Mouse (Mus musculus) layer of hippocampus, adult 9-11 months (tissue): ENCODE data around the gene Gm42906.
A peak's percentile ranks its signal among the peaks of the same experiment; 100 is the strongest.

Experiments used
- DNase-seq: peaks from one replicate; pipeline ENCODE4 v3.0.0; 2022

Gene Gm42906

DNA sequence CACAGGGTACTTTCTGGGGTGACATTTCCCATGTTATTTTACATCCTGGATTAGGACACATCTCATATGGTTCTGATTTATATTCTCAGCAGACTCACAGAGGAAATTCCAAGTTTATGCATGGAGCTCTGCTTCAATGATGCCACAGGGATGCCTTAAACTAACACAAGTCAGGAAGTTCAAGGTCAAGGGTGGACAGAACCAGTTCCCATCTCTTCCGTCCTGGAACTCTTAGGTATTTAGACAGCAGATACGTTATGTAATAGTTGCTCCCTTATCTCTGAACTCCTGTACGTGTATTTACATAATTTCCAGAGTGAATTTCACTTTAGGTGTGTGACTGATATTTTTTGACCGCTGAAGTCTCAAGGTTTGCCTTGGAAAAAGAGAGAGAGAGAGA is 324.7 kb downstream of the Gm42906 start:
- no peak for DNase-seq

DNA sequence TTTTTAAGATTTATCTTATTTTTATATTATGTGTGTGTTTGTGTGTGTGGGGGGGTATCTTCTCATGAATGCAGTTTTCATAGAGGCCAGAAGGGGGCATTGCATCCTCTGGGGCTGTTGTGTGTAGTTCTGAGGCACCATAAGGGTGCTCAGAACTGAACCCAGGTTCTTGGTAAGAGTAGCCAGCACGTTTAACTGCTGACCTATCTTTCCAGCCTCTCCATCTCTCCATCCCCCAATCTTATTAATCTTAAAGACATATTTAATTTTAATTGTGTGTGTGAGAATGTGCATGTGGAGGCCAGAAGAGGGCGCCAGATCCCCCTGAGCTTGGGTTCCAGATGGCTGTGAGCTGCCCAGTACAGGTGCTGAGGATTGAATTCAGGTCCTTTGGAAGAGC is 325.7 kb downstream of the Gm42906 start:
- DNase-seq = no peak

DNA sequence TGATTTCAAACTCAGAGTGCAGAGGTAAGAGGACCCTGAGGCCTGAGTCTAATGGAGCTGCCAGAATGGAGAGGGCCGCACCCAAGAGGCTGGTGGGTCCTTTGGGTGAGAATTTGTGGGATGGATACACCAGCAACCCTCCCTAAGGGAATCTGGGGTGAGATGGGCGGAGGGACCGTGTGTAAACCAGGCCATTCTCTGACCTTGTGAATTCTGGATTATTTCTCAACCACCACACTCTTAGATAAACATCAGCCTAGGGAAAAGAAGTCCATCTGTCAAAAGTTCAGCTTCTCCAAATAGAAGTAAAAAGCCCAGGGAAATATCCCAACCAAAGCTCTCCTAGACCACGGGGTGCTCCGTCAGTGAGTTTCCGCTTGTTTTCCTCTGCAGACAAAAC is 332.0 kb downstream of the Gm42906 start:
- no peak for DNase-seq

DNA sequence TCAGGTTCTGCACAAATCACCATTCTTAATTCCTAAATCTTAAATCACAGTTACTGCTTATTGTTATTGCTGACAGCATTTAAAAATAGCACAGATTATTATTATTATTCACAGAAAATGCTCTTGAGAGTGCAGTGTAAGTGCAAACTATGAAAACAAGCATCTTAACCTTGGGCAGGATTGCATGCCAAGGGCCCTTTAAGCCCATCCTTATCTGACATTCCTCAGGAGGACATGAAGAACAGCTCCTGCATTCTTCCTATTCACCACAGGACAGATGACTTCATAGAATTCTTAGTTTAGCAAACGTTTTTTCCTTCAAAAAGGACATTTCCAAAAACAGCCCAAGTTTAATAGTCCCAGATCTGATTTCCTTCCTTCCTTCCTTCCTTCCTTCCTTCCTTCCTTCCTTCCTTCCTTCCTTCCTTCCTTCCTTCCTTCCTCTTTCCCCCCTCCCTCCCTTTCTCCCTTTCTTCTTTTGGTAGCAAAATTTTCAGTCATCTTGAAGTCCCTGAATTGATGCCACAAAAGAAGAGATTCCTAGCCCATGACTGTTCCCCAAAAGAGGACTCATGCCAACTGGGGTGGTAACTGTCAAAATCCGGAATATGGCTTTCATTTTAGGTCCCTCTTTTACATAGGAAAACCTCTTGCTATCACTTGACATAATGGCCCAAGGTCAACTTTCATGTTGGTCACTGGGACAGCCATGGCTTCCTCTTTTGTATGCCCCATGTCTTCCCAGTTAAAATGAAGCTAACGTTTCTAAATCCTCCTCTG is 334.9 kb downstream of the Gm42906 start:
- no peak for DNase-seq

DNA sequence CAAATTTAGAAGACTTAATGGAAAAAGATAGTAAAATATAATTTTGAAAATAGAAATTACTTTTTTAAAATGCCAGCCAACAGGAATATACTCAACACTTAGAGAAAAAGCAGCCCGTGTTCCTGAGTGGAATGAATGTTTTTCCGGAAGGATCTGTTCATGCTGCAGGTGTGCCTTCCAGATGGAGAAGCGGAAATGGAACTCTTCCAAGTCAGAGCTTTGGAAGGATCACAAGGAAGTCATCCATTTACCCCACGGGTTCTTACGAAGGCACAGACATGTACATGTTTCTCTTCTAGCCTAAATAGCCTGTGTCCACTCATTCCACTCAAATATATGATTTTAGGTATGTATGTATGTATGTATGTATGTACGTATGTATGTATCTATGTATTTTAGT is 337.0 kb downstream of the Gm42906 start:
- no peak for DNase-seq

DNA sequence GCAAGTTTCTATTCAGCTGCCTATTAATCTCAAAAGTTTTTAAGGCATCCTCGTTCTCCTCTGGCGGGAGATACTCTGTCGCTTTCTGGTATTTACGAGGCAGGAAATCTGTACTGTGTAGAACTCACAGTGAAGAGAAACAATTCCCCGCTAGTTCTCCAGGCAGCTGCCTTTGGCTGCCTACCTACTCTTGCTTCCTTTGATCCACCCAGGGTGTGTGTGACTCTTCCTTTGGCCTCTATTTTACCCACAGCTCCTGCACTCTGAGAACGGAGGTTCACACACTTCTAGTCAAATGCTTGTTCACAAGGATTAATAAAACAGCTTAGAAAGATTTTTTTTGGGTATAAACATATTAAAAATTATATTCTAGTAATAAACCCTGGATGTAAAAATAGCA is 338.8 kb downstream of the Gm42906 start:
- DNase-seq = no peak

DNA sequence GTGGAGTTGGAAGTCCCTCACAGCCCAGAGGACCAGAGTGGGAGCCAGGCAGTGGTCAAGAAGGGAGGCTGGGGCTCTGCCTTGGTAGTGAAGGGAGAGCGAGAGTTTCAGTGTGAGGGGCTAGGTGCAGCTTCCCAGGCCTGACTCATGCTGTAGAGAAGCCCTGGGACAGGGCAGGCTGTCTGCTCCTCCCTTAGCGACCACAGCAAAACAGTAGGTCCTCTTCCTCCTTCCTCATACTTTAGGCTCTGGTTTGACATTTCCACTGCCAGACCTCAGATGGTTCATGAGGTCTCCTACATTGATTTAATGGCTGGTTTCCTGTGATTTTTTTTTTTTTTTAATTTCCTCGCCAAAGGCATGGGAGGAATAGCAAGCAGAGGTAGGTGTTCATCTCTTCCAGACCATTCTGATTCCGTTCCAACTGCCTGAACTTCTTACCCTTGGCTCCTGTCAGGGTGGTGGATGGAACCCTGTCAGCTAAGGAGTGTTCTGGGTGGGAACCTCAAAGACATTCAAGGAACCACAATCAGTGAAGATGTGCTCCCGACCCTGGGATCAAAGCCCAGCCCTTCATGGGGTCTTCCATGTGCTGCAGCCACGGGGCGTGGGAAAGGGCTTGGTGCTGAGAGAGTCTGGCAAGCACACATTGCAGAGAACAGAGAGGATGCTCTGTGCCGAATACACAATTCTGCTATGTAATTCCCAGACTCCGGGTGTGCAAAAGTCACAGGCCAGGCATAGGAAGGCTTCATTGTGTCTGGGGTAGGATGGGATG is 341.3 kb downstream of the Gm42906 start:
- no peak for DNase-seq

DNA sequence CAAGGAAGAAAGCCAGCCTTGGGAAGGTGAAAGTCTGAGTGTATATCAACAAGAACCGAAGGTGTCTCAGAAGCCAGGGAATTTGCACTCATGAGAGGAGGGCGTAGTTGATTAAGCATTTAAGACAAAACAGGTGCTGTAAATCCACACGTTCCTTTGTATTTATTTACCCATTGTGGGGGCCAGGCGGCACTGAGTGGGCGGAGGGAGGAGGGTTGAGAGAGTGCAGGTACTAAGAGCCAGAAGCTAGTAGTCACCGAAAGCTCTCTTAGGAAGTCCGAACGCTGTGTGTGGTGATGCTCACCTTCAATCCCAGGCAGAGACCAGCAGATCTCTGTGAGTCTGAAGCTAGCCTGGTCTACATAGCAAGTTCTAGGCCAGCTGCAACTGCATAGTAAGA is 342.2 kb downstream of the Gm42906 start:
- no peak for DNase-seq

DNA sequence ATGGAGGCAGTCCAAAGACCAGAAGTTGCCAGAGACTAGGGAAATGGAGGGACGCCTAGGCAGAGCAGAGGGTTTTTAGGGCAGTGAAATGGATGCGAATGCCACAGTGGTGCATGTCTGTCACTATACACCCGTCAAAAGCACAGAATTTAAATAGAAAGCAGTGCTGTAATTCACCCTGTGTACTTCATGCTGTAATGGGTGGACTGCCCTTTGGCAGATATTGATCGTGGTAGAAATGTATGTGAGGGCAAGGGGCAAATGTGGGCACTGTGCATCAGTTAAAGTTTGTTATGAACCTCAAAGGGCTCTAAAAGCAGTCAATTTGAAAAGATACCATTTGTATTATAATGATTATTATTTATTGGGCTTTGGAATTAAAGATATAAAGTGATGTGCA is 347.7 kb downstream of the Gm42906 start:
- DNase-seq = no peak

DNA sequence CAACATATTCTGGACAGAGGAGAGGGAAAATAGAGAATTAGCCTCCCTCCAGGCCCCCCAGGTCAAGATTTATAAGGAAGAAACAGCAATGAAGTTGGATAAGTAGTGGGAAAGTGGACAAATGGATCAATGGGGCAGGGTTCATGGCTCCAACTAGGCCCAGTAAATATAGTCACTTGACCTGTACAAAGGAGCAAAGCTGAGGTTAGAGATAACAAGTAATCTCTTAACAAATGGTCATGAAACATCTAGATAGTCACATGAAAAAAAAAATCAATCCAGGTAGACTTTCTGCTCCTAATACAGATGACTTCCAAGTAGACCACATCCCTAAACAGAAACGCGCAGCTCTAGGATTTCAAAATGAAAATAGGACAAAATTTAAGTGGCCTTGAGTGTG is 350.0 kb downstream of the Gm42906 start:
- DNase-seq = no peak

DNA sequence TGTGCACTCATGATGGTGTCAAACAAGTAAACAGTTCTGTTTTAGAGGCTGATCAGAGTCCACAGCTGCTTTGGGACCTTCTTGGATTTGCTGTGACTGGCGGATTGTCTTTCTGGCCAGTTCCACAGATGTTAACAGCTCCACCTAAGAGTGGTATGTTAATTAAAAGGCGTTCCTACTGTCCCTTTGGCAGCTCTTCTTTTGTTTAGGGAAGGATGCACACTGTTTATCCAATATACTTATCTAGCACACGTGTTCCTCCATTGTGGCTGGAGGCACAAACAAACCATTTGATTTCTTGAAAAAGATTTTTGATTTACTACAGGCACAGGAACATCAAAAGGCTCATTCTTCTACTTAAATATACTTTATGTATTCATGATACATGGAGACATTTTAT is 351.0 kb downstream of the Gm42906 start:
- no peak for DNase-seq

DNA sequence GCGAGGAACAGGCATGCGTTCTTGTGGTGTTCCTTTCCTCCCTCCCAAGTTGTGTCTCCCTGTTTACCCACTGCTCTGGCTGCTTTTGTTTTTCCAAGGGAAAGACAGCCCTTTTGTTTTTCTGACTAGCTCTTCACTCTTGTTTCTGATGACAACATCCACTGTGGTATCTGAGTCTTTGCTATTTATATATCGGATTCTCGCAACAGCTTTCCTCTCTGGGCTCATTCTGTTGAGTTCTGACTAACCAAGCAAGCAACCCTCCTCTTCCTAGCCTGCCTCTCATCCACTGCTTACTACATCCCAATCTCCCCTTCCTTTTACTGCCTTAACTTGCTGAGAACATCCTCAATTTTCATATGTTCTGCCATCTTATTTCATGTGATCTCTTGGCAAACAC is 353.7 kb downstream of the Gm42906 start:
- DNase-seq = peak; percentile 44

DNA sequence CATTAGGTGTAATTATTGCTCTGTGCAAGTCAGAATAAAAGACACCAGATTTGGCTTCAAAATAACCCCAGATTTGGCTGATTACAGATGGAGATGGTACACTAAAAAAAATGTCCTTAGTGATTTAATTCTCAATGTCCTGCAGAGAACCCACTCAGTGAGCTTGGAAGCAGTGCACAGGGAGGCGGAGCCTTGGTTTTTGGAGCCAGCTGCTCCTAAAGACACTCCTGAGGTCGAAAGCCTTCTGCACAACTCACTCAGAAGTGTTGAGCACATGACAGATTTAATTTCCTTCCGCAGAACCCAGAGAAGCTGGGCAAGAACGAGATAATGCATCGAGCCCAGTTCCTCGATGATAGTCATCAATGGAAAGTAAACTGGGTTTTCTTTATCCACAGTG is 356.5 kb downstream of the Gm42906 start:
- DNase-seq = no peak

DNA sequence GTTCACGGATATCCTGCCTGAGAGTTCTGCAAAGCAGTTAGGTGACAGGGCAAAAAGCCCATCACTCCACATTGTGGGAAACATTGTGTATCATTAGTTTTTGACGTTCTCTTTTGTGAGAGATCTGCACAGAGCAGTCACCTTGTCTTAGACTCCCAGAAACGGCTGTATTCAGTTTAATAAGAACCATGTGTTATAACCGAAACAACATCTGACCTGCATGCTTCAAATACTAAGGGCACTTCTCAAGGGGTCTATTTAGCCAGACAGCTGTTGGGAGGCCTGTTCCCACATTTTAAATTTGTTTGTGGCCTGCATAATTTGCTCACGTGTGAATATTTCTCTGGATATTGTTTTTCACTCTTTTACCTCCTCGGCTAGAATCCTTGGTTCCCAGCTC is 357.1 kb downstream of the Gm42906 start:
- DNase-seq = no peak

DNA sequence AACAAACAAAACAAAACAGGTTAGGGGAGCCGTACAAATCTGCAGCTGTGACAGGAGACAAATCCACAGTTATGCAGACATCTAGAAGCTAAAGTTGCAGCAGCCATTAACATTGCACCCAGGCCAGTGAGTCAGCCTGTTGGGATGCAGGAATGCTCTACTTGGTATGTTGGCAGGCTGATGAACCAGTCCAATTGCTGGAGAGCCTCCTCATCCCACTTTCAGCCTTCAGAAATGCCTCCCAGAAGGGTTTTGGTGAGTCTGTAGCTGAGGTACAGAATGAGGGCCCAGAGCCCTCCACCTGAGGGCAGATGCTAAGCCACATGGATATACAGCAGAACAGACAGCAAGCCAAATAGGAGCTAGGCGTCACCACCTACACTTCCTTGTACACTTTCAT is 358.4 kb downstream of the Gm42906 start:
- no peak for DNase-seq

DNA sequence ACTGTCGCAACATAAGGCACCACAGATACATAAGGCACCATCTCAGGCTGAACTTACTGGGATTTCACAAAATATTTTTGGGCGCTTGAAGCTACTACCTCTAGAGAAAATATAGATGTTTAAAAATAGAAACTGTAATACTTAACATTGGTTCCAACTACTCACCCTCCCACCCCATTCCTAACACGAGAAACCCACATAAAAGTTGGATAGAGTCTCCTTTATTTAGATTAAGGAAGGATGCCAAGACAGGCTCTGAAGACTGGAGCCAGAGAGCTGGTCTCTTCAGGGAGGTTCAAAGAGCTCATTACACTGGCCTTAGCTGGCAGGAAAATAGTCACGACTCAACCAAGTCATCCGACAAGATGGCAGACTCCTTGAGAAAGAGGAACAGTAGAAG is 361.9 kb downstream of the Gm42906 start:
- DNase-seq = no peak

DNA sequence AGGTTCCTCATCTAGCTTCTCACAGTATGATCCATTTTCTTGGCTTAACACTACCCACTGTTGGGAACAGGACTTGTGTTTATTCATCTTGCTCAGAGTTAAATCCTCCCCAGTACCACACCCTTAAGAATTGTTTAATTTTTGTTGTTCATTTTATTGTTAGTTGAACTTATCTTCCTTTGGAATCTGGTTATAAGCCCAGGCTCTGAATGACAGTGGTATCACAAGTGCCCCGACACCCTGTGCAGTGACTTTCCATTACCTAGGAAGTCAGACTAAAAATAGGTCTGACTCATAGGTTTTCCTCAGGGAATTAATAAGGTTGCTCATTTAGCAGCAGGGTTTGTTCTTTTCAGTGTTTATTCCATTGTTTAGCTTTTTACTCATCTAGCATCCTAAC is 362.7 kb downstream of the Gm42906 start:
- no peak for DNase-seq

DNA sequence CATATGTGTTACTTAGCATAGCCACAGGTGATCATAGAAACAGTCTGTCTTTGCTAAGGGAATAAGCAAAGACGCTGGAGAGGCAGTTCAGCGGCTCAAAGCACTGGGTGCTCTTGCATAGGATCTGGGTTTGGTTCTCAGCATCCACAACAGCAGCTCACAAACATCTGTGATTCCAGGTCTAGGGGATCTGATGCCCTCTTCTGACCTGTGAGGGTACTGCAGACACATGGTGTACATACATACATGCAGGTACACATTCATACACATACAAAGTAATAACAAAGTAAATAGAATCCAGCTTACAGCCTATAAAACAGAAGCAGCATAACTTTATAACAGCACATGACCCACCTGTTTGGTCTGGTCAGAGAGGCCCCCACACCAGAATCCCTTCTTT is 366.0 kb downstream of the Gm42906 start:
- DNase-seq = no peak

DNA sequence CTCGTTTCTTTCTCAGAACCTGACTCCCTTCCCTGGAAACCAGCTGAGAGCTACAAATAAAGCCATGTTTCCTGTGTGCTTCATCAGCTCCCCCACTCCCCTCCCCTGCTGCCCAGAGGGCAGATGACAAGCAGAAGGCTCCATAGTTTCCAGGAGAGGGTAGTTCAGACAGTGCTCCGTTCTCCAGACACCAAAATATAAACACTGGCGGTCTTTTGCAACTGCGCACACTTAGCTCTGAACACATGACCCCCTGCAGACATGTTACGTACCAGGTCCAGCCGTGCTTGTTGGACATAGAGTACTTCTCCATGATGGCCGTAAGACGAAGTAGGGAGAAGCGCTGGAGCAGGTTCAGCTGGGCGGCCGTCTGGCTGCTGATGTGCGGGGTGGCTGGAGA is 367.5 kb downstream of the Gm42906 start:
- no peak for DNase-seq

DNA sequence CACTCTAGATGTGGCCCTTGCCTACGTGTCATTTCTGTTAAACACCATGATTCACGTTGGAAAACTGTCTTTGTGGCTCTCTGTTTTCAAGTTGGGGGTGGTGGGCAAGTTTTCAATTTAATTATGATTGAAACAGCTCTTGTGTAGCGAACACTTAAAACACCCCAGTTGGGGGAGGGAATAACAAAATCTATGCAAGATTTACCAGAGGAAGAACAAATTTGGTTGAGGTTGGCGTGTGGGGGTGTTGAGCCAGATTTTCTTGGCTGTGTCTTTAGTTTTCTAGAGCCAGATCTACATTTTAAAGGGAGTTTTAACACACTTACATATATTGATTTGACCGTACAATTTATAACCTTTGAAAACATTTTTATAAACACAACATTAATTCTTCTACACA is 368.2 kb downstream of the Gm42906 start:
- peak; percentile 45 for DNase-seq

DNA sequence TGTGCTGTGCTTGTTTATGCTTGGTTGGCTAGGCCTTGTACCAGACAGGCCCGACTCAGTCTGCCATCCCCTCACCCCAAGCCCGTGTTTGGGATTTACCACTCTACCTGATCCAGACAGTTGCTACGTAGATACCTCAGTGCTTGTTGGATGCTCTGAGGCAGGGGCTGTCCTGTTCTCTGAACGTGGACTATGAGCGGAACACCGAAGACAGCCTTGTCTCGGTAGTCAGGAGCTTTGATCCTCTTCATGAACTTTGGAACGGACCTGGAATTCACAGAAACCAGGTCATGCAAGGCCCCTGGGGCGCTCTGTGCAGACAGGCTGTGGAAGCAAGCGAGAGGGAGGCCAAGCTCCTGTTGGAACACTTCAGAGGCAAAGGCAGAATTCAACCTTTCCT is 368.6 kb downstream of the Gm42906 start:
- no peak for DNase-seq

DNA sequence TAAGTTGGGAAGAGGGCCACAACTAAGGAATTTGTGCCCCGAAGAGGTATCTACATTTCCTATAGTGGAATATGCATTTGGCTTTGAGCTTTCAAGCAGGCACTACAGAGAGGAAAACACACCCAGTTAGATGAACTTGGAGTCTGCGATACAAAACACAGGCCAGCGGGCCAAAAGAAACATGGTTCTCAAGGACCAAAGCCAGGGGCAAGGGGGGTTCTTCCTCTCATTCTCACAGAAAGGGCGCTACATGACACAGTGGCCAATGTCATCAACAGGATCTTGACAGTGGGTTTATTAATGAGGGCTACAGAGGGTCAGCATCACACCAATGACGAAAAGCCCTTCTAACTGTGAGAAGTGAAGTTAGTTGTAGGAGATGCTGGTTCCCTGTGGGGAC is 370.2 kb downstream of the Gm42906 start:
- DNase-seq = no peak

DNA sequence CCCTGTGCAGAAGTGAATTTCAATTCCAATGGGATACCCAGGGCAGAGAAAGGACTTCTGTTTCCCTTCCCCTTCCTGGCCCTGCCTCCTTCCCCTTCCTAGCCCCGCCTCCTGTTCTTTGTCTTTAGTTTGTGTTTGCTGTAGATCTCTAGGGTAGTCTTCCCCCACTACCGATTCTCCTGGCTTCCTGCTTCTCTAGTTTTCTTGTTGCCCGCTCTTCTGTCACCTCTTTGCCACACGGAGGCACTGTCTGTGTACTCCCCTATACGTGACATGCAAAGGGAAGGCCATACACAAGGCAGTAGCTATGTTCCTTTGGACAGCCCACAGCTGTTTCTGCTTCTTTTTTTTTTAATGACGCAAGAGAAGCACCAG is 371.1 kb downstream of the Gm42906 start:
- no peak for DNase-seq

DNA sequence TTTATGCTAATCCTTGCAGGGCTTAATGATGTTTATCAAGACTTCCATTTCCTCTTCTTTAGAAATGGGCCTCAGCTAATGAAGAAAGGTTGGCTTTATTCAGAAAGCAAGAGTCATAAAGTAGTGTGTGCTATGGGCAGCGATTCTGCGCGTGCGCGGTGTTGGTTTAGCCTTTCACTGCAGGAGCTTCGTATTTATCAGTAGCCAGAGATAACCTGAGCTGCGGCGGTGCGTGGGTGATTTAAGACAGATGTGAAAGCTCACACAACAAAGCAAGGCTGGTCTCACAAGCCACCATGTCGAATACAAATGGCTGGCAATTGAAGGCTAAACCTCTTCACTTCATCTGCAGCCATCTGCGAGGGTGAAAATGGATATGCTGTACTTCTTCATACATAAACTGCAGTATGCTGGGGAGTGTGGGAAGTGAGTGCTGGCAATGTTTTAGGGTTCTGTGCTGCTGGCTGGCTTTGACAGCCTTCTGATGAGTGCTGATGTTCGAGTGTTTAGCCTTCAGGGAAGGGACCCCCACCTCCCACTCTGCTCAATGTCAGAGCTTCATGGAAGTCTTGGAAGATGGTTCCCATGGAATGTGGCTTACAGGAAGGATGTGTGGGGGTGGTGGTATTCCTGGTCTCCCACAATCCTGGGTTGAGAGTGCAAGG is 371.6 kb downstream of the Gm42906 start:
- DNase-seq = peak; percentile 38
